Mouse (Mus musculus) gastrocnemius, postnatal 10 days (tissue): ENCODE results near the gene Agap3. TPM values are rescaled to one million over a fixed set of nuclear protein-coding genes. Genes with fewer than 3 reads are reported as not detected.

Experiments used
- DNase-seq: peaks from one replicate; pipeline ENCODE4 v3.0.0; 2021; ENCODE audit warnings: mixed read lengths
- total RNA-seq, 2 experiments: library from RNA; stranded (reverse); gene quantifications; 2 replicates each; pipeline ENCODE4 v1.2.3; 2021

The Agap3 gene
- total RNA-seq, 2 experiments from 2014 or later = 61.0 to 61.8 TPM

- no peak for DNase-seq
Measured at GRCm38 (mm10) chr5:24524522-24524921, 72.5 kb downstream of the Agap3 start.

- no peak for DNase-seq
Measured at GRCm38 (mm10) chr5:24525360-24526189, 73.6 kb downstream of the Agap3 start.

GRCm38 (mm10) chr5:24526190-24526888, 74.4 kb downstream of the Agap3 start:
- DNase-seq = peak; percentile 26

- DNase-seq = peak; percentile 54
Measured at GRCm38 (mm10) chr5:24526889-24527230, 74.9 kb downstream of the Agap3 start, which contains the start of gene Gbx1. Gene Gbx1 (minus strand): TSS chr5:24527202.

DNA sequence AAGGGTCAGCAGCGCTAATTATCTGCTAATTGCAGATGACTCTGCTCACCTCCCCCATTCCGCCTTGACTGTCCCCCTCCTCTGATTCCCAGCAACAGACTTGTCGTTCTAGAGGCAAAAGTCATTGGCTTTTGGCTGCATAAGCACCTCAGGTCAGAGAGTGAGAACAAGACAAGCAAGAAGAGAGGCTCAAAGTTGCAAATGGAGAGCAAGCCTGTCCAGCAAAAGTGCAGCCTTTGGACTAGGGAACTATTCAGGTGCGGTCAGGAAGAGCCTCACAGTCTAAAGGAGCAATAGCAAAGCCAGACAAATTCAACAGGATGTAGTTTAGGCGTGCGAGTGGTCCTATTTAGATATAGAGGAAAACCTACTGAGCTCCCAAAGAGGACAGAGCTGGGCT, 75.8 kb downstream of the Agap3 start:
- no peak for DNase-seq

DNA sequence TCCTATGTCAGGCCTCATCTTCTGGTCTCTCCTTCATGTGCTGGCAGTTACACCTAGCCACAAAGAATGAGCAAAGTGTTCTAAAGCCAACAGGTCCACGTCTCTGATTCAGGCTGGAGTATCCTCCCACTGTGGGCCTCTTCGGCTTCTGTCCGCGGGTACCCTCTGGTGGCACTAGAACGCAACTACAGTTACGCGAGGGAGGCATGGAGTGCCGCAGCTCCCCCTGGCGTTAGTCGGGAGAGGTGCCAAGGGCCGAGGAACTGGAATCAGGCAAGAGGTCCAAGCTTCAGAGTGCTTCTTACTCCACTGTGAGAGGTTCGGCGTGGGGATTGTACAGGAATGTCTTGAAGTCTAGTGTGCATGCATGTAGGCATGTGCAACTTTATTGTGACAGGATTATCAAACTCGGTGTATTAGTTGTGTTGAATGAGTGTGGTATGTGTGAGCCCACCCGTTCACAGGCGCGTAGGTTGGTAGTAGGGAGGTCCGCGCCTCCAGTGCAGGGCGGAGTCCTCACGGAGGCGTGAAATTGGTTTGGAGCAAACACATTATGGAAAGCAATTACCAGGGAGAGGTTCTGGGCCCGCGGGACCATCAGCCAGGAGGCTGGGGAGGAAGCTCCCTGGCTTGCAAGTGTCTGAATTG, 78.2 kb downstream of the Agap3 start:
- peak; percentile 97 for DNase-seq

DNA sequence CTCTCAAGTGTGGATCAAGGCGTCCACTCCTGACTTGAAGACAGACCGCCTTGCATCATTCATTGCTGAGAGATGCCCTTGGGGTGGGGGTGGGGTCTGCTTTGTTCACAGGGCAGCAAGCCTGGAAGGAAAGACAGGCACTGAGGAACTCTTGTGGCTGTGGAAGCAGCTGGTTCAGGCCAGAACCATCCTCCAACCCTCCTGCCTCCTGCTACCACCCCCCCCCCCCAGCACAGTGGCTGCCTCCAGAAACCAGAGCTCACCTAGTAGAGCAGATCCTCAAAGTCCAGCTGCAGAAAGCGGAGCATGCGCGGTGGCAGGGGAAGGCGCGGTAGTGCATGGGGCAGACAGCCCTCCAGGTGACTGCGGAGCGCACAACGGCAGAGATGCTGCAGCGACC, 81.4 kb downstream of the Agap3 start:
- DNase-seq = no peak

- DNase-seq = no peak
Measured at GRCm38 (mm10) chr5:24534292-24534691, 82.3 kb downstream of the Agap3 start.

DNA sequence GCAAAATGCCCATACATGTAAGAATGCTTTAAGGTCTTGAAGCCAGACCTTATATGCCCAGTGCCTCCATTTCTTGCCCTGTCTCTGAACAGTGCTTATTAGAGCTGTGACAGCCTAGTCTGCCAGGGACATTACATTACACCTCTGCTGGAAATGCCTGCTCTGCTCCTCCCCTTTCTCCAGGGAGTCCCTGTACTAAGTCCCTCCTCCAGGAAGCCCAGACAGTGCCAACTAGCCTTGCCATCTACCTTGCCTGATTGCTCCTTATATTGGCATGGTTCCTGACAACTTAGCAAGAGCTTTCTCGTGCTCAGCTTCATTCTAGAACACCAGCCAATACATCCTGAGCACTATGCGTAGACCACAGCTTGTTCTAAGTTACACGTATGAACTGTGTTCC, 83.8 kb downstream of the Agap3 start:
- no peak for DNase-seq

- DNase-seq = no peak
Measured at GRCm38 (mm10) chr5:24536511-24536910, 84.5 kb downstream of the Agap3 start.

DNA sequence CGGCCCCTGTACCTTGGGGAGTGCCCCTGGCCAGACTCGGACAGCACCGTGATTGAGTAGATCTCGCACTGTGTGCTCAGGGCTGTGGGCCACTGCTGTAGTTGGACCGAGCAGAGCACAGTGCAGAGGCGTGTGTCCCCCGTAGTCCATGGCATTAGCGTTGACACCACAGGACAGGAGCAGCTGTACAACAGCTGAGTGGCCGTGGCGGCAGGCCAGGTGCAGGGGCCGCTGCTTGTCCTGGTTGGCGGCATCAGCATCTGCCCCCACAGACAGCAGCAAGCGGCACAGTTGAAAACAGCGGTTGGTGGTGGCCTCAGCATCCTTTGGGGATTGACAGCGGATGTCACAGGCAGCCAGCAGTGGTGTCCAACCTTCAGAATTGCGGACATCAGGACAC, 85.6 kb downstream of the Agap3 start:
- peak; percentile 70 for DNase-seq

DNA sequence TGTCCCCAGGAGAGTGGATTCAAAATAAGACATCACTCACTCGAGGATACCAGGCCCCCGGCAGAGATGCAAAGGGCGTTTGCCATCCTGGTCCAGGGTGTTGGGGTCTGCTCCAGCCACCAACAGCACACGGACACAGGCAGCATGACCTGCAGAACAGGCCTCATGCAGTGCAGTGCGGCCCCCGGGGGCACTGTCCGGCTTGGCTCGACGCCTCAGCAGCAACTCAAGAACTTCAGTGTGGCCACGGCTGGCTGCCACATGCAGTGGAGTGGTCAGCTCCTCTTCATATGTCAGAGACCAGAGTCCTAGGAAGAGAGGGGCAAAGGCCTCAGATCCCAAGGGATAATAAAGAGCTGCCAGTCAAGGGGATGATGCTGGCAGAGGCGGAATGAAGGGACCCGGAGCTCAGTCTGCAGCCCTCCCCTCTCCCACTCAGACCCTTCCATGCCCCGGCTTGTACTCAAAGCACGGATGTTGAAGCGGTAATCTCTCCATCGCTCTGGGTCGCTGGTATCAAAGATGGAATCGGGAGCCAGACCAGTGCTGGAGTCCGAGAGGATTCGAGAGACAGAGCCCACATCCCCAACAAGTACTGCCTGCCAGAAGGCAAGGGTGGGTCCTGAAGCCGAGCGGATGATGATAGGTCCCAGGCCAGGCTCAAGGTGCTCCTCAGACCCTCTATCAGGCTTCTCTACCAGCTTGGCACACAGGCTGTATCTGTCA, 87.8 kb downstream of the Agap3 start:
- DNase-seq = no peak

GRCm38 (mm10) chr5:24540387-24541143, 88.6 kb downstream of the Agap3 start, which contains the start of gene Asb10:
Gene Asb10 (minus strand): TSS chr5:24540978.
- DNase-seq = peak; percentile 79

DNA sequence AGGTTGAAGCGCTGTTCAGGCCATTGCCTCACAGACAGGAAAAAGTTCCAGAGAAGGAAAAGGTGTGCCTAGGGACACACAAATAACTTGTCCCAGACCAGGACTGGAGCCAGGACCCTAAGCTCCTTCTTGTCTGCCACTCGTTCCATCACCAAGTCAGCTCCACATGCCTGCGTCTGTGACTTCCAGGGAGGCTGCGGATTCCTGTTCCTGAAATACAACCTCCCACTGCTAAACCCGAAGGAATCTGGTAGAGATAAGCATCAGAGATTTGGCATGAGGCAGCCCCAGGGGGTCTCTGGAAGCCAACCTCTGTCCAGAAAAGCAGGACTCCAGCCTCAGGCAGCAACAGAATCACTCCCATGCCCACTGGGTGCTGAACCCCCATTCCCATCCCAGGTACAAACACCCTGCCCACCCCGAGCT, 89.2 kb downstream of the Agap3 start:
- no peak for DNase-seq

DNA sequence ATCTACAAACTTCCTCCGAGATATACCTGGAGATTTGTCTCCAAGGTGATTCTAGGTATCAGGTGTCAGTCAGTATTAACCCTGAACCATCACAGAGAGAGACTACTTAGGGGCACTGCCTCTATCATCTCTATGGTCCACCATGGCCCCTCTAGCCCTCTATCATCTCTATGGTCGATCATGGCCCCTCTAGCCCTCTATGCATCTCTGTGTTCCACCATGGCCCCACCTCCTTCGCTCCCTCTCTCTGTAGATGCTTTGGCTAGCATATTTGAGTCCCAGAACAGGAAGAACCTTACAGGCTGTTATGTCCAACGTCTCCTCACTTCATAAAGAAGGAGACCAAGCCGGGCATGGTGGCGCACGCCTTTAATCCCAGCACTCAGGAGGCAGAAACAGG, 90.7 kb downstream of the Agap3 start:
- DNase-seq = no peak

- DNase-seq = peak; percentile 53
Measured at GRCm38 (mm10) chr5:24550598-24551316, 98.8 kb downstream of the Agap3 start.

- no peak for DNase-seq
Measured at GRCm38 (mm10) chr5:24551317-24551688, 99.3 kb downstream of the Agap3 start.
